Mouse (Mus musculus) adrenal gland, postnatal 36 days (tissue): Measurements from ENCODE around the gene Zdhhc8. TPM values are rescaled to one million over a fixed set of nuclear protein-coding genes. Genes with fewer than 3 reads are reported as not detected.
A peak's percentile ranks its signal among the peaks of the same experiment; 100 is the strongest.
"Not testable (repeated sequence)": the region's sequence is repeated elsewhere in the genome, so short reads cannot be mapped to it uniquely, and the experiment has no call there.

ENCODE experiments used
- DNase-seq, 2 experiments: peaks; one replicate each; pipeline ENCODE4 v3.0.0; 2021; ENCODE audit warnings: mixed read lengths in 1 of 2
- total RNA-seq, 2 experiments: library from RNA; stranded (reverse); gene quantifications; 2 replicates each; pipeline ENCODE4 v1.2.3; 2021

The Zdhhc8 gene
- total RNA-seq, 2 experiments from 2014 or later: 20.2 to 23.1 TPM

GRCm38 (mm10) chr16:18198365-18199098 lies 36.4 kb downstream of the Zdhhc8 start:
- no peak for DNase-seq

- no peak for DNase-seq
These were observed 37.1 kb downstream of the Zdhhc8 start for GRCm38 (mm10) chr16:18197881-18198280.

- not testable (repeated sequence) for DNase-seq
These were observed 39.4 kb downstream of the Zdhhc8 start for GRCm38 (mm10) chr16:18195561-18195960.

- DNase-seq: no peak
These were observed 39.9 kb downstream of the Zdhhc8 start for GRCm38 (mm10) chr16:18195068-18195467.

GRCm38 (mm10) chr16:18194208-18194985 lies 40.5 kb downstream of the Zdhhc8 start:
- DNase-seq: no peak

- DNase-seq: no peak
These were observed 43.9 kb downstream of the Zdhhc8 start for GRCm38 (mm10) chr16:18191006-18191405.

GRCm38 (mm10) chr16:18187221-18187620 lies 47.7 kb downstream of the Zdhhc8 start:
- no peak for DNase-seq

- no peak for DNase-seq
These were observed 48.1 kb downstream of the Zdhhc8 start for GRCm38 (mm10) chr16:18186798-18187197.

- DNase-seq: no peak
These were observed 49.1 kb downstream of the Zdhhc8 start for GRCm38 (mm10) chr16:18185715-18186449.

- DNase-seq: no peak
These were observed 52.2 kb downstream of the Zdhhc8 start for GRCm38 (mm10) chr16:18182766-18183165.

- no peak for DNase-seq
These were observed 53.5 kb downstream of the Zdhhc8 start for GRCm38 (mm10) chr16:18181398-18181797.

GRCm38 (mm10) chr16:18179591-18179990 lies 55.3 kb downstream of the Zdhhc8 start:
- no peak for DNase-seq

GRCm38 (mm10) chr16:18176758-18177157 lies 58.2 kb downstream of the Zdhhc8 start:
- DNase-seq: peak in 1 of 2 experiments; percentile 29

GRCm38 (mm10) chr16:18175817-18176541 lies 59.0 kb downstream of the Zdhhc8 start:
- DNase-seq: peak in 1 of 2 experiments; percentile 20

- no peak for DNase-seq
These were observed 61.1 kb downstream of the Zdhhc8 start for GRCm38 (mm10) chr16:18173788-18174187.

- no peak for DNase-seq
These were observed 61.7 kb downstream of the Zdhhc8 start for GRCm38 (mm10) chr16:18173231-18173630.

GRCm38 (mm10) chr16:18172266-18172855 lies 62.6 kb downstream of the Zdhhc8 start:
- DNase-seq: peak; percentile 86 to 88
